Comparison of ENCODE assay signal across 7 mouse cellular contexts in genomic region chr3:97158611-97159508, GRCm38 (mm10). TPM values are rescaled to one million over a fixed set of nuclear protein-coding genes. Genes with fewer than 3 reads are reported as not detected.
DNase-seq lines count a peak whose midpoint lies in the region; ATAC-seq lines count a peak whose summit lies in the region.

TSS of gene Acp6 (plus strand) at chr3:97158777.

- peak; percentile 81 to 88 for DNase-seq in adrenal gland, adult 18-20 months (ENCODE audit: low spot score in 2 of 2)
- peak; percentile 94 for DNase-seq in embryo, embryonic 11 days
- peak; percentile 87 to 88 for DNase-seq in gastrocnemius, postnatal 36 days
- peak; percentile 89 to 95 for DNase-seq in left cerebral cortex, postnatal 25 days (ENCODE audit: low spot score in 2 of 2)
- peak; percentile 90 for DNase-seq in midbrain, embryonic 10.5 days (ENCODE audit: low spot score)
- peak; percentile 75 for DNase-seq in right cerebral cortex, postnatal 4 days

- H3K9ac ChIP-seq in intestine, embryonic 15.5 days, result peak within 1 kb of the TSS; percentile 80

- peak within 1 kb of the TSS; percentile 79 for H3K4me2 ChIP-seq in intestine, embryonic 15.5 days (replicated peaks)

- H3K27me3 ChIP-seq in intestine, embryonic 15.5 days (replicated peaks), result no peaks in the 10 kb centered on the region
- H3K27me3 ChIP-seq in midbrain, embryonic 10.5 days (ENCODE audit: low read depth, poor library complexity, severe bottlenecking), result no peaks in the 10 kb centered on the region

- peaks cover 12% of the 10 kb centered on the region for H3K4me1 ChIP-seq in intestine, embryonic 15.5 days (replicated peaks)
- peaks cover 30% of the 10 kb centered on the region for H3K4me1 ChIP-seq in midbrain, embryonic 10.5 days

- H3K27ac ChIP-seq in intestine, embryonic 15.5 days, result peak within 1 kb of the TSS; percentile 87
- peak within 1 kb of the TSS; percentile 94 for H3K27ac ChIP-seq in midbrain, embryonic 10.5 days (replicated peaks)

- peak within 1 kb of the TSS; percentile 86 for H3K4me3 ChIP-seq in intestine, embryonic 15.5 days (replicated peaks)
- H3K4me3 ChIP-seq in midbrain, embryonic 10.5 days, result peak within 1 kb of the TSS; percentile 78

- WGBS in intestine, embryonic 15.5 days, result under 1% methylated on average over 54 of the region's 54 CpGs
- WGBS in midbrain, embryonic 10.5 days, result under 1% methylated on average over 54 of the region's 54 CpGs

- intact Hi-C loops in gastrocnemius, postnatal 36 days (cut with DNase I), result no loop called here
- intact Hi-C loops in left cerebral cortex, postnatal 25 days (cut with DNase I), result no loop called here

- H3K9me3 ChIP-seq in intestine, embryonic 15.5 days, result no peaks in the 10 kb centered on the region
- no peaks in the 10 kb centered on the region for H3K9me3 ChIP-seq in midbrain, embryonic 10.5 days (replicated peaks)

- ATAC-seq in intestine, embryonic 15.5 days, result peak; percentile 96

- no peaks in the 10 kb centered on the region for H3K36me3 ChIP-seq in intestine, embryonic 15.5 days
- peaks cover 6% of the 10 kb centered on the region for H3K36me3 ChIP-seq in midbrain, embryonic 10.5 days

RNA-seq across cellular contexts. Expression of gene Acp6, which starts in this region (rescaled TPM):
- 10 to 100 TPM; 37.6 to 46.8 TPM for total RNA-seq in adrenal gland, adult 18-20 months (2021)
- 10 to 100 TPM; 20.5 to 20.6 TPM for total RNA-seq in gastrocnemius, postnatal 36 days (2021)
- polyA plus RNA-seq in intestine, embryonic 15.5 days (2015; fragmentation: Nextera tagmentation; extraction: Ambion mirVana), result 49.7 and 50.1 TPM in 2 replicates
- total RNA-seq in left cerebral cortex, postnatal 25 days (2021), result 10 to 100 TPM; 18.5 to 24.9 TPM
- polyA plus RNA-seq in midbrain, embryonic 10.5 days (2016; fragmentation: Nextera tagmentation; extraction: Ambion mirVana), result 35.3 and 35.6 TPM in 2 replicates

Comparison
In these comparisons a context has a peak if more than half of its experiments do, and no peak if none do; other contexts are left out.
1. Peak in every context shown above with its lines: DNase-seq, ATAC-seq, H3K4me3 ChIP-seq and H3K27ac ChIP-seq.